Mouse (Mus musculus) cerebellum, postnatal 10 days (tissue): Measurements from ENCODE around the gene Rtn1.
A peak's percentile ranks its signal among the peaks of the same experiment; 100 is the strongest.
"Not testable (repeated sequence)": the region's sequence is repeated elsewhere in the genome, so short reads cannot be mapped to it uniquely, and the experiment has no call there.

Experiments used
- DNase-seq, 2 experiments: peaks; one replicate each; pipeline ENCODE4 v3.0.0; 2021; ENCODE audit warnings: mixed read lengths in 2 of 2

Rtn1 gene

GRCm38 (mm10) chr12:72323778-72324177 lies 85.1 kb downstream of the Rtn1 start:
- DNase-seq: no peak

GRCm38 (mm10) chr12:72315732-72316465 lies 93.0 kb downstream of the Rtn1 start:
- DNase-seq: peak; percentile 46 to 65

- DNase-seq: no peak
Measured at GRCm38 (mm10) chr12:72310818-72311217, 98.0 kb downstream of the Rtn1 start.

GRCm38 (mm10) chr12:72308506-72308905 lies 100.3 kb downstream of the Rtn1 start:
- DNase-seq: no peak

- no peak for DNase-seq
Measured at GRCm38 (mm10) chr12:72306281-72306680, 102.6 kb downstream of the Rtn1 start.

GRCm38 (mm10) chr12:72305421-72305820 lies 103.4 kb downstream of the Rtn1 start:
- no peak for DNase-seq

GRCm38 (mm10) chr12:72304985-72305384 lies 103.9 kb downstream of the Rtn1 start:
- DNase-seq: peak; percentile 78 to 86

GRCm38 (mm10) chr12:72304347-72304688 lies 104.5 kb downstream of the Rtn1 start:
- DNase-seq: peak in 1 of 2 experiments; percentile 56

- DNase-seq: peak in 1 of 2 experiments; percentile 54
Measured at GRCm38 (mm10) chr12:72303624-72304346, 105.1 kb downstream of the Rtn1 start.

GRCm38 (mm10) chr12:72301431-72301830 lies 107.4 kb downstream of the Rtn1 start:
- peak in 1 of 2 experiments; percentile 46 for DNase-seq

GRCm38 (mm10) chr12:72300971-72301370 lies 107.9 kb downstream of the Rtn1 start:
- DNase-seq: no peak

- DNase-seq: peak; percentile 50 to 52
Measured at GRCm38 (mm10) chr12:72298222-72298621, 110.6 kb downstream of the Rtn1 start.

GRCm38 (mm10) chr12:72296552-72296951 lies 112.3 kb downstream of the Rtn1 start:
- DNase-seq: no peak

- not testable (repeated sequence) for DNase-seq
Measured at GRCm38 (mm10) chr12:72293185-72293584, 115.7 kb downstream of the Rtn1 start.

GRCm38 (mm10) chr12:72292566-72292965 lies 116.3 kb downstream of the Rtn1 start:
- no peak for DNase-seq

- no peak for DNase-seq
Measured at GRCm38 (mm10) chr12:72291266-72291665, 117.6 kb downstream of the Rtn1 start.

- DNase-seq: no peak
Measured at GRCm38 (mm10) chr12:72288215-72288614, 120.6 kb downstream of the Rtn1 start.

GRCm38 (mm10) chr12:72287332-72288004 lies 121.4 kb downstream of the Rtn1 start:
- no peak for DNase-seq

GRCm38 (mm10) chr12:72285366-72286345 lies 123.2 kb downstream of the Rtn1 start:
- peak; percentile 87 to 90 for DNase-seq

GRCm38 (mm10) chr12:72284576-72284975 lies 124.3 kb downstream of the Rtn1 start:
- no peak for DNase-seq

- peak in 1 of 2 experiments; percentile 13 for DNase-seq
Measured at GRCm38 (mm10) chr12:72279129-72279875, 129.6 kb downstream of the Rtn1 start.
